ENCODE assay signal across 9 mouse cellular contexts in the genomic region with DNA sequence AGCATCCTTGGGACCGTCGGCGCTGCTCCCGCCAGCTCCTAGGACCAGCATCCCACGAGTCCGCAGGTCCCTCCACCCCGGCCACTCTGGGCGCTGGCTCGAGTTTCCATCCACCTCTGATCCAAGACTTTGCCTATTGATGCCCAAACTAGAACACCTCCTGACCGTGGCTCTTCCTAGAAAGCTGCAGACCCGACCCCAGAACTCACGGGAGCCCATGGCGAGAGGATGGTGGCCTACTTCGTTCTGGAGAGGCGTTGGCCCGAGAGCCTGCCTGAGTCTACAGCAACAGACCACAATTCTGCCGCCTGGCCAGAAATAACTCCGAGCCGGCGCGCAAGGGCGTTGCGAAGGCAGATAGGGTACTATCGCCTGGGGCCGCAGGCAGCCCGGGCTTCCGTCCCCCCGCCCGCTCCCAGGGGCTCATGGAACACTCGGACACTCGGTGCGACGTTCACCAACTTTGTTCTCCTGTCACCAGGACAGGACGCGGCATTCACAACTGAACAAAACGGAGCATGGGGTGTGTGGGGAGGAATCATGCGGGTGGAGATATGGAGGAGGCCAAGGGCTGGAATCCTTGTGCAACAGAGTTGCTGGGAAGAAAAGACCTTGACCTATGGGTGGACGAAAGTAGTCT. TPM values are rescaled to one million over a fixed set of nuclear protein-coding genes. Genes with fewer than 3 reads are reported as not detected.
DNase-seq lines count a peak whose midpoint lies in the region; ATAC-seq and TF ChIP-seq lines count a peak whose summit lies in the region.
"Had no signal": no experiment of that assay in that cellular context is flagged by ENCODE, and none has a peak within 500 bp of the region (broad histone marks: within the 10 kb centered on the region; RNA-seq: fewer than 3 reads in every experiment).

No protein-coding gene starts in this region.

- peak; percentile 40 to 60 for DNase-seq in left cerebral cortex, adult 2 months (ENCODE audit: extremely low spot score in 1 of 2, low spot score in 2 of 2)
- DNase-seq in left cerebral cortex, adult 9 months (ENCODE audit: low spot score in 2 of 2) = no peak
- DNase-seq in cerebellum, postnatal 36 days = peak; percentile 13 to 28
- DNase-seq in hindbrain, embryonic 11.5 days (ENCODE audit: low spot score) = no peak
- DNase-seq in thymus, postnatal 14 days = no peak
- no peak for DNase-seq in thymus, postnatal 25 days
- no peak for DNase-seq in kidney, postnatal 14 days

- peaks cover 5% of the 10 kb centered on the region for H3K36me3 ChIP-seq in hindbrain, embryonic 11.5 days (ENCODE audit: control insufficient read depth, insufficient read depth, low read length)
- H3K36me3 ChIP-seq in liver, embryonic 16.5 days (ENCODE audit: control insufficient read depth, insufficient read depth) = no peaks in the 10 kb centered on the region

- WGBS in hindbrain, embryonic 11.5 days = 2% methylated on average over 38 of the region's 38 CpGs
- WGBS in liver, embryonic 16.5 days (ENCODE audit: insufficient replicate concordance) = under 1% methylated on average over 38 of the region's 38 CpGs

- TF ChIP-seq CTCF in left cerebral cortex, adult 2 months (IDR thresholded peaks at IDR 0.05) = no peak

- no peak overlapping the region for H3K9ac ChIP-seq in hindbrain, embryonic 11.5 days (ENCODE audit: low read depth, low read length)
- H3K9ac ChIP-seq in liver, embryonic 16.5 days (ENCODE audit: low read depth, low read length) = no peak overlapping the region

- intact Hi-C loops in left cerebral cortex, adult 2 months (cut with DNase I) = no loop called here

- ATAC-seq in hindbrain, embryonic 11.5 days (ENCODE audit: low FRiP score) = no peak
- ATAC-seq in liver, embryonic 16.5 days (ENCODE audit: low read depth) = no peak
- ATAC-seq: Patski had no signal

- H3K9me3 ChIP-seq in hindbrain, embryonic 11.5 days (ENCODE audit: control insufficient read depth, low read length) = no peaks in the 10 kb centered on the region
- H3K9me3 ChIP-seq in liver, embryonic 16.5 days (replicated peaks; ENCODE audit: control insufficient read depth, low read length) = no peaks in the 10 kb centered on the region

- H3K27ac ChIP-seq in left cerebral cortex, adult 2 months = peak overlapping the region; percentile 90
- H3K27ac ChIP-seq in hindbrain, embryonic 11.5 days (ENCODE audit: low read depth, low read length) = no peak overlapping the region
- no peak overlapping the region for H3K27ac ChIP-seq in liver, embryonic 16.5 days (ENCODE audit: low read length)

- H3K4me3 ChIP-seq in left cerebral cortex, adult 2 months = peak overlapping the region; percentile 29
- H3K4me3 ChIP-seq in hindbrain, embryonic 11.5 days (ENCODE audit: low read depth, low read length) = peak overlapping the region; percentile 41
- H3K4me3 ChIP-seq in liver, embryonic 16.5 days (ENCODE audit: low read depth, low read length) = peak overlapping the region; percentile 45

- H3K4me1 ChIP-seq in hindbrain, embryonic 11.5 days (replicated peaks; ENCODE audit: control insufficient read depth, insufficient read depth, low read length) = peaks cover 16% of the 10 kb centered on the region
- H3K4me1 ChIP-seq in liver, embryonic 16.5 days (ENCODE audit: control insufficient read depth, low read depth, low read length) = peaks cover 15% of the 10 kb centered on the region

- peak overlapping the region; percentile 79 for H3K4me2 ChIP-seq in hindbrain, embryonic 11.5 days (replicated peaks; ENCODE audit: low read depth, low read length)
- peak overlapping the region; percentile 55; the same call in 1 of the 2 replicates for H3K4me2 ChIP-seq in liver, embryonic 16.5 days (ENCODE audit: low read depth, low read length)

- peaks cover 87% of the 10 kb centered on the region for H3K27me3 ChIP-seq in hindbrain, embryonic 11.5 days (ENCODE audit: control insufficient read depth, insufficient read depth, low read length)
- peaks cover 86% of the 10 kb centered on the region for H3K27me3 ChIP-seq in liver, embryonic 16.5 days (ENCODE audit: control insufficient read depth, insufficient read depth, low read depth, low read length)
- H3K27me3 ChIP-seq: Patski had no signal

RNA-seq across cellular contexts. Expression of a gene that starts 0.7 kb away (rescaled TPM):
- 1 to 10 TPM; 1.1 to 1.8 TPM for total RNA-seq in left cerebral cortex, adult 2 months (2021)
- 8.9 and 9.5 TPM in 2 replicates for polyA plus RNA-seq in hindbrain, embryonic 11.5 days (2014; fragmentation: Nextera tagmentation; extraction: Ambion mirVana)
- 13.9 and 18.2 TPM in 2 replicates for polyA plus RNA-seq in liver, embryonic 16.5 days (2015; fragmentation: Nextera tagmentation; extraction: Ambion mirVana)

RNA-seq across cellular contexts. Expression of a gene that starts 4.7 kb away (rescaled TPM):
- 100 to 1,000 TPM; 260 to 297 TPM for total RNA-seq in left cerebral cortex, adult 2 months (2021)
- 3.9 and 6.0 TPM in 2 replicates for polyA plus RNA-seq in hindbrain, embryonic 11.5 days (2014; fragmentation: Nextera tagmentation; extraction: Ambion mirVana)
- 0.28 and 0.55 TPM in 2 replicates for polyA plus RNA-seq in liver, embryonic 16.5 days (2015; fragmentation: Nextera tagmentation; extraction: Ambion mirVana)

RNA-seq across cellular contexts. Expression of a gene that starts 8.3 kb away (rescaled TPM):
- total RNA-seq in left cerebral cortex, adult 2 months (2021) = 100 to 1,000 TPM; 801 to 836 TPM
- 63.4 and 64.4 TPM in 2 replicates for polyA plus RNA-seq in hindbrain, embryonic 11.5 days (2014; fragmentation: Nextera tagmentation; extraction: Ambion mirVana)
- polyA plus RNA-seq in liver, embryonic 16.5 days (2015; fragmentation: Nextera tagmentation; extraction: Ambion mirVana) = 3.0 and 4.2 TPM in 2 replicates

RNA-seq across cellular contexts. Expression of a gene that starts 31.0 kb away (rescaled TPM):
- total RNA-seq in left cerebral cortex, adult 2 months (2021) = 1 to 10 TPM; 1.1 to 2.0 TPM
- polyA plus RNA-seq in hindbrain, embryonic 11.5 days (2014; fragmentation: Nextera tagmentation; extraction: Ambion mirVana) = 6.4 and 7.4 TPM in 2 replicates
- polyA plus RNA-seq in liver, embryonic 16.5 days (2015; fragmentation: Nextera tagmentation; extraction: Ambion mirVana) = 0.07 TPM in 1 of 2 replicates, not detected in the other

Comparison
In these comparisons a context has a peak if more than half of its experiments do, and no peak if none do; other contexts are left out.
1. DNase-seq: peak in left cerebral cortex, adult 2 months (2 of 2) and cerebellum, postnatal 36 days (2 of 2); none in left cerebral cortex, adult 9 months (0 of 2), hindbrain, embryonic 11.5 days (single experiment), thymus, postnatal 14 days (single experiment), thymus, postnatal 25 days (single experiment) and kidney, postnatal 14 days (single experiment).
2. RNA of a gene that starts 8.3 kb away (polyA plus RNA-seq): 63.4 to 64.4 TPM in hindbrain, embryonic 11.5 days; 3.0 to 4.2 TPM in liver, embryonic 16.5 days; every median in the first group is over 10 times any median in the second.
3. Peak in every context shown above with its lines, with median percentiles within 50 percentile points of each other: H3K4me3 ChIP-seq.